Mouse (Mus musculus) ES-E14 (cell line): ENCODE data around the gene Fam24a. TPM values are rescaled to one million over a fixed set of nuclear protein-coding genes. Genes with fewer than 3 reads are reported as not detected.

ENCODE experiments used
- DNase-seq: peaks from one replicate; pipeline ENCODE4 v3.0.0-alpha.2; 2013; ENCODE audit warnings: low read depth, low spot score
- H3K27ac ChIP-seq: 2 replicates; pipeline ENCODE4 v1.5.1; 2012; ENCODE audit warnings: low read depth, mild to moderate bottlenecking, low read length, moderate library complexity, mixed read lengths; ENCODE audit not compliant: poor library complexity, insufficient read depth, severe bottlenecking
- H3K36me3 ChIP-seq: 2 replicates; pipeline ENCODE4 v1.6.1; 2012; ENCODE audit warnings: mild to moderate bottlenecking, low read length, moderate library complexity, mixed read lengths; ENCODE audit not compliant: control insufficient read depth, poor library complexity, insufficient read depth, severe bottlenecking
- H3K4me1 ChIP-seq, 2 experiments: fragments of 150-350 bp in 1 of 2; sonication (generic) in 1 of 2; 2 replicates each; pipeline ENCODE4 v1.6.1; 2012; ENCODE audit warnings: low read length in 2 of 2, mild to moderate bottlenecking in 1 of 2, mixed read lengths in 1 of 2; ENCODE audit not compliant: control insufficient read depth in 2 of 2, insufficient read depth in 2 of 2, poor library complexity in 1 of 2
- H3K4me3 ChIP-seq, 2 experiments: fragments of 150-350 bp in 1 of 2; sonication (generic) in 1 of 2; 2 replicates each; pipeline ENCODE4 v1.5.1; 2012; ENCODE audit warnings: low read length in 2 of 2, low read depth in 1 of 2, mild to moderate bottlenecking in 1 of 2, mixed read lengths in 1 of 2; ENCODE audit not compliant: insufficient read depth in 1 of 2, poor library complexity in 1 of 2, severe bottlenecking in 1 of 2
- H3K9ac ChIP-seq: 2 replicates; pipeline ENCODE4 v1.6.1; 2012; ENCODE audit warnings: low read depth, mild to moderate bottlenecking, low read length, mixed read lengths; ENCODE audit not compliant: poor library complexity, insufficient read depth, severe bottlenecking
- H3K9me3 ChIP-seq: fragments of 150-350 bp; sonication (generic); 2 replicates; pipeline ENCODE4 v1.6.1; 2012; ENCODE audit warnings: low read depth, mild to moderate bottlenecking, low read length; ENCODE audit not compliant: control insufficient read depth, insufficient read depth
- CHD2 ChIP-seq: IDR thresholded peaks from 2 replicates; pipeline ENCODE4 v1.6.1; 2014; ENCODE audit warnings: mild to moderate bottlenecking, low read depth, low read length, inconsistent platforms
- HCFC1 ChIP-seq: IDR thresholded peaks from 2 replicates; pipeline ENCODE4 v1.6.1; 2012; ENCODE audit warnings: low read length, inconsistent platforms, borderline replicate concordance; ENCODE audit not compliant: insufficient read depth
- MAFK ChIP-seq: IDR thresholded peaks from 2 replicates; pipeline ENCODE4 v1.6.1; 2014; ENCODE audit warnings: mild to moderate bottlenecking, low read depth, low read length, inconsistent platforms; ENCODE audit not compliant: insufficient read depth
- ZC3H11A ChIP-seq: IDR thresholded peaks from 2 replicates; pipeline ENCODE4 v1.6.1; 2012; ENCODE audit warnings: low read depth, mild to moderate bottlenecking, inconsistent platforms, low read length, borderline replicate concordance
- ZNF384 ChIP-seq: IDR thresholded peaks from 2 replicates; pipeline ENCODE4 v1.6.1; 2012; ENCODE audit warnings: low read depth, low read length, inconsistent platforms
- in situ Hi-C, 2 experiments: fragments of 600-800 bp; cut with MboI; formaldehyde crosslinking; loops; one replicate each; pipeline ENCODE4 v1.15.1; 2025; ENCODE audit warnings: low sequenced_read_pairs in 2 of 2, inconsistent platforms in 1 of 2; ENCODE audit not compliant: unreplicated experiment in 2 of 2
- total RNA-seq: library from RNA; depleted of rRNA; stranded (reverse); fragments of 300-350 nt; gene quantifications from 2 replicates; pipeline ENCODE4 v1.2.3, GENCODE M21; 2012; rRNA removed

Gene Fam24a
- total RNA-seq, result not detected in 2 replicates

DNA sequence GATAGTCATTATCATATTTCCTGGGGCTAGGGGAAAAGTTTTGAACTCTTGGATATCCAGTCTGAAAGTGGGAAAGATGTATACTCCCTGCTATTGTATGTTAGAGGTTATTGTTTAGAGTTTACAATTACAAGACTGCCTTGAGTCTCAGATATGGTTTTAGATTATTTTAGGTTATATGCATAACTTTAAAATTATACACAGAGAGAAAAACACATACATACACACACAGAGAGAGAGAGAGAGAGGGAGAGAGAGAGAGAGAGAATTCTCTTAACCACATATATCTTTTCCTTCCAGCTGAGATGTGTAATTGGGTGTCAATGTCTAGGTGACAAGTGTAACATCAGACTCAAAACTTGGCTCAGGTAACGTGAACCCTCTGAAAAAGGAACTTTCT, at the start of gene Fam24a:
Gene Fam24a (plus strand): TSS at position 301 of the 400 bp plus-strand sequence.
- in situ Hi-C loops, result no loop called here
- Histone ChIP-seq H3K27ac (no peak within 1 kb of the TSS), H3K9me3 (no peaks in the 10 kb centered on the region), H3K4me3 (no peak within 1 kb of the TSS), H3K4me1 (peaks cover 0 to 4% of the 10 kb centered on the region in 2 experiments; a peak in 2 of 4 replicates), H3K9ac (no peak within 1 kb of the TSS), H3K36me3 (no peaks in the 10 kb centered on the region)
- DNase-seq, result no peak
- TF ChIP-seq ZC3H11A, result no peak

DNA sequence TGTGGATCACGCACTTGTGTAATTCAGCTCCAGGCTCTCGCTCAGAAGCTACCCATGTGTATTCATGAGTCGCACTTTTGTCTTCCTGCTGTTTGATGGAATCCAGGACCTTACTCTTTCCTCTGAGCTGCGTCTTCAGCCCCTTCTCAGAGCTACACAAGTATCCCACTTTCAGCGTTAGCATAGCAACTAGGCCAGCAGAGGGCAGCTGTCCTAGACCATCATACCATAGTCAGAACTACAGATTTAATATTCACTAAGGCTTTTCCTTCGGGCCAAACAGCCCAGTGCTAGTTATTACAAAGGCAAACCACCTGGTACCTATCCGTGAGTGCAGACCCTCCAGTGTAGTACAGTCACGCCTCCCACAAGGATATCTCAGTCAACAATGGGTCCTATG, 36.5 kb upstream of the Fam24a start:
- H3K27ac ChIP-seq, result no peak overlapping the region
- in situ Hi-C loops, result no loop called here
- no peaks in the 10 kb centered on the region for H3K36me3 ChIP-seq
- no peak overlapping the region for H3K9ac ChIP-seq
- H3K4me1 ChIP-seq, result no peaks in the 10 kb centered on the region
- no peak overlapping the region for H3K4me3 ChIP-seq
- H3K9me3 ChIP-seq, result no peaks in the 10 kb centered on the region
- no peak for DNase-seq
- no peak for TF ChIP-seq ZC3H11A
- TF ChIP-seq ZNF384, result no peak

- DNase-seq, result no peak
- TF ChIP-seq HCFC1 (no peak), ZNF384 (no peak), ZC3H11A (no peak), MAFK (no peak), CHD2 (no peak)
- in situ Hi-C loops, result no loop called here
Observed at GRCm38 (mm10) chr7:131303340-131303739, 30.3 kb upstream of the Fam24a start.

GRCm38 (mm10) chr7:131306733-131307132, 26.9 kb upstream of the Fam24a start:
- no peaks in the 10 kb centered on the region for H3K36me3 ChIP-seq
- in situ Hi-C loops, result no loop called here
- no peaks in the 10 kb centered on the region for H3K4me1 ChIP-seq
- H3K9ac ChIP-seq, result no peak overlapping the region
- H3K4me3 ChIP-seq, result no peak overlapping the region
- H3K9me3 ChIP-seq, result no peaks in the 10 kb centered on the region
- DNase-seq, result no peak
- H3K27ac ChIP-seq, result no peak overlapping the region
- no peak for TF ChIP-seq CHD2
- no peak for TF ChIP-seq MAFK
- TF ChIP-seq ZC3H11A, result no peak
- no peak for TF ChIP-seq ZNF384
- TF ChIP-seq HCFC1, result no peak

More at GRCm38 (mm10) chr7:131303340-131303739, 30.3 kb upstream of the Fam24a start:
- Histone ChIP-seq H3K4me1 (no peaks in the 10 kb centered on the region), H3K36me3 (no peaks in the 10 kb centered on the region), H3K9me3 (no peaks in the 10 kb centered on the region), H3K27ac (no peak overlapping the region), H3K9ac (no peak overlapping the region), H3K4me3 (no peak overlapping the region)

DNA sequence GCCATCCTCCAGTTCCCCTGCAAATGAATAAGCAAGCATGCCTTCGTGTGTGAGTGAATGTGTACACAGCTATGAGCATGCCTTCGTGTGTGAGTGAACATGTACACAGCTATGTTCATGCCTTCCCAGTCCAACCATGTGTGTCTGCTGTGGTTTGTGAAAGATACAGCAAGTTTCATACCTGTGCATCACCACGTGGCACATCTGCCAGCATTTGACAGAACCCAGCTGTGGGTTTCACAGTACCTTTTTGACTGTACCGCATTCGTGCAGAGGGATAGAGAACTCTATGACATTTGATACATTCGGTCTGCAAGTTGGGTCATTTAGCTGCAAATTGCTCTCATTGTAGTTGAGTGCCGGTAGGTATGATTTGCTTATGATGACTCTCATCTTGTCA, 19.2 kb upstream of the Fam24a start:
- H3K4me3 ChIP-seq, result no peak overlapping the region
- H3K4me1 ChIP-seq, result 0 out of 4 replicates have a peak, but pooled peaks cover 0 to 3% of the 10 kb centered on the region in 2 experiments
- no peak overlapping the region for H3K9ac ChIP-seq
- no peaks in the 10 kb centered on the region for H3K9me3 ChIP-seq
- TF ChIP-seq HCFC1 (no peak), MAFK (no peak), CHD2 (no peak), ZNF384 (no peak), ZC3H11A (no peak)
- no peak overlapping the region for H3K27ac ChIP-seq
- in situ Hi-C loops, result no loop called here
- no peaks in the 10 kb centered on the region for H3K36me3 ChIP-seq
- no peak for DNase-seq
